Comparison of ENCODE assay signal across 8 mouse cellular contexts in the genomic region with DNA sequence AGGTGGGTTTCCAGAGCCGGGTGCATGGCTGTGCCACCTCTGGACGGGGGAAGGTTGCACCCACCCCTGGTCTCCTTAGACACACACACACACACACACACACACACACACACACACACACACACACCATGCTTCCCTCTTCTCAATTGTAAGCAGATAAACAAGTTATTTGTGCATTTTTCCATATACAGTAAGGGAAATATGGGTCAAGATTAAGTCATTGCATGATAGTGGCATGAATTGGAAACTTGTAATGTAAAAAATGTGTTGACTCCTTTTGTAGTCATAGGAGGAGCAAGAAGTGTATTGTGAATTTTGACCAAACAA. TPM values are rescaled to one million over a fixed set of nuclear protein-coding genes. Genes with fewer than 3 reads are reported as not detected.
DNase-seq lines count a peak whose midpoint lies in the region; ATAC-seq lines count a peak whose summit lies in the region.

No protein-coding gene starts in this region.

- no peaks in the 10 kb centered on the region for H3K27me3 ChIP-seq in kidney, embryonic 15.5 days
- H3K27me3 ChIP-seq in hindbrain, embryonic 15.5 days: no peaks in the 10 kb centered on the region
- H3K27me3 ChIP-seq in midbrain, embryonic 15.5 days (replicated peaks): no peaks in the 10 kb centered on the region

- H3K4me2 ChIP-seq in kidney, embryonic 15.5 days: peak overlapping the region; percentile 80
- peak overlapping the region; percentile 69 for H3K4me2 ChIP-seq in hindbrain, embryonic 15.5 days
- H3K4me2 ChIP-seq in midbrain, embryonic 15.5 days: peak overlapping the region; percentile 81

- peak overlapping the region; percentile 98 for H3K9ac ChIP-seq in kidney, embryonic 15.5 days
- peak overlapping the region; percentile 92 for H3K9ac ChIP-seq in hindbrain, embryonic 15.5 days
- H3K9ac ChIP-seq in midbrain, embryonic 15.5 days: peak overlapping the region; percentile 97

- ATAC-seq in kidney, embryonic 15.5 days (replicated peaks; ENCODE audit: low FRiP score): no peak
- ATAC-seq in hindbrain, embryonic 15.5 days (ENCODE audit: low FRiP score, low read depth): no peak
- ATAC-seq in midbrain, embryonic 15.5 days (replicated peaks): peak; percentile 21; the same call in 1 of the 2 replicates
- ATAC-seq in frontal cortex, adult (ENCODE audit: low TSS enrichment): no peak

- H3K36me3 ChIP-seq in kidney, embryonic 15.5 days: no peaks in the 10 kb centered on the region
- no peaks in the 10 kb centered on the region for H3K36me3 ChIP-seq in hindbrain, embryonic 15.5 days
- H3K36me3 ChIP-seq in midbrain, embryonic 15.5 days (replicated peaks): no peaks in the 10 kb centered on the region

- H3K4me1 ChIP-seq in kidney, embryonic 15.5 days: peaks cover 16% of the 10 kb centered on the region
- peaks cover 19% of the 10 kb centered on the region for H3K4me1 ChIP-seq in hindbrain, embryonic 15.5 days (replicated peaks)
- H3K4me1 ChIP-seq in midbrain, embryonic 15.5 days: peaks cover 14% of the 10 kb centered on the region

- H3K4me3 ChIP-seq in kidney, embryonic 15.5 days (replicated peaks): peak overlapping the region; percentile 97
- peak overlapping the region; percentile 90 for H3K4me3 ChIP-seq in hindbrain, embryonic 15.5 days
- peak overlapping the region; percentile 98 for H3K4me3 ChIP-seq in midbrain, embryonic 15.5 days

- no peaks in the 10 kb centered on the region for H3K9me3 ChIP-seq in kidney, embryonic 15.5 days (replicated peaks)
- no peaks in the 10 kb centered on the region for H3K9me3 ChIP-seq in hindbrain, embryonic 15.5 days
- H3K9me3 ChIP-seq in midbrain, embryonic 15.5 days: no peaks in the 10 kb centered on the region

- peak overlapping the region; percentile 100 for H3K27ac ChIP-seq in kidney, embryonic 15.5 days
- H3K27ac ChIP-seq in hindbrain, embryonic 15.5 days (replicated peaks): peak overlapping the region; percentile 100
- peak overlapping the region; percentile 100 for H3K27ac ChIP-seq in midbrain, embryonic 15.5 days

- 0% methylated on average over 2 of the region's 2 CpGs for WGBS in kidney, embryonic 15.5 days
- 0% methylated on average over 2 of the region's 2 CpGs for WGBS in hindbrain, embryonic 15.5 days
- WGBS in midbrain, embryonic 15.5 days: 0% methylated on average over 2 of the region's 2 CpGs

- no peak for DNase-seq in kidney, adult 9 months
- peak; percentile 20 for DNase-seq in c-Kit-positive CD71-positive TER-119-negative erythroid progenitor cells, embryonic 14.5 days (ENCODE audit: low read depth)
- no peak for DNase-seq in frontal cortex, postnatal 36 days (ENCODE audit: low spot score in 2 of 2)
- no peak for DNase-seq in embryo, embryonic 10 days (ENCODE audit: low spot score)

RNA-seq across cellular contexts. Expression of gene Rfx7, which starts 1.0 kb away (rescaled TPM):
- 12.8 and 13.5 TPM in 2 replicates for polyA plus RNA-seq in kidney, embryonic 15.5 days (2015; fragmentation: Nextera tagmentation; extraction: Ambion mirVana)
- polyA plus RNA-seq in hindbrain, embryonic 15.5 days (2015; fragmentation: Nextera tagmentation; extraction: Ambion mirVana): 15.0 and 15.4 TPM in 2 replicates
- 17.0 and 17.9 TPM in 2 replicates for polyA plus RNA-seq in midbrain, embryonic 15.5 days (2015; fragmentation: Nextera tagmentation; extraction: Ambion mirVana)

RNA-seq across cellular contexts. Expression of gene Tex9, which starts 41.0 kb away (rescaled TPM):
- polyA plus RNA-seq in kidney, embryonic 15.5 days (2015; fragmentation: Nextera tagmentation; extraction: Ambion mirVana): 34.4 and 37.3 TPM in 2 replicates
- 28.8 and 37.9 TPM in 2 replicates for polyA plus RNA-seq in hindbrain, embryonic 15.5 days (2015; fragmentation: Nextera tagmentation; extraction: Ambion mirVana)
- polyA plus RNA-seq in midbrain, embryonic 15.5 days (2015; fragmentation: Nextera tagmentation; extraction: Ambion mirVana): 32.6 and 37.3 TPM in 2 replicates
